Mouse (Mus musculus): ENCODE results near the gene Kit.

DNA sequence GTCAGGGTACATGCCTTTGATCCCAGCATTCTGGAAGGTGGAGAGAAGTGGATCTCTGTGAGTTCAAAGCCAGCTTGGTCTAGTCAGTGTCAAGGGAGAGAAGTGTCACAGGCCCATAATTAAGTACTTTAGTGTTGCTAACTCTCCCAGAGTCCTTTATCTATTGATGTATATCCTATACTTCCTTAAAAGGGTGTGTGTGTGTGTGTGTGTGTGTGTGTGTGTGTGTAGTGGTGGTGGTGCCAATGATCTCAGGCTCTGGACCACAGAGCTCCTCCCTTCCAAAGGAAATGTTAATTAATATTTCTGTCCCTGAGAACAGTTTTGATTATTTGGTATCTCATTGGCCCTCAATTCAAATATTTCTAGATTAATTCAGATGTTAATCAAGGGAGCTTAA lies 50.3 kb downstream of the Kit start:
- TF ChIP-seq POLR2A (IDR thresholded peaks at IDR 0.05; ENCODE audit: insufficient read depth, low read depth, low read length) (no peak), CTCF (IDR thresholded peaks at IDR 0.05) (no peak)
